Mouse (Mus musculus): ENCODE measurements around the gene Ddx19a. TPM values are rescaled to one million over a fixed set of nuclear protein-coding genes. Genes with fewer than 3 reads are reported as not detected.
"Not testable (repeated sequence)": the region's sequence is repeated elsewhere in the genome, so short reads cannot be mapped to it uniquely, and the experiment has no call there.

The Ddx19a gene
- total and polyA plus RNA-seq, 3 experiments, result 23.1 to 107 (median 28.8) TPM

GRCm38 (mm10) chr8:110929672-110930071 is 67.9 kb downstream of the Ddx19a start:
- Histone ChIP-seq H3K4me1 (ENCODE audit: control insufficient read depth in 1 of 2, insufficient read depth in 2 of 2) (peaks cover 25 to 70% of the 10 kb centered on the region in 2 experiments), H3K27ac (ENCODE audit: insufficient read depth, low read depth) (peak overlapping the region; percentile 98), H3K36me3 (replicated peaks in 1 of 2; ENCODE audit: control insufficient read depth in 1 of 2, insufficient read depth in 1 of 2, low read length in 1 of 2) (peaks cover 11 to 36% of the 10 kb centered on the region in 2 experiments), H3K4me3 (replicated peaks in 1 of 3; ENCODE audit: low read depth in 2 of 3, low read length in 2 of 3, poor library complexity in 1 of 3) (peak overlapping the region in 2 of 3 experiments; percentile 13 to 31), H3K9ac (ENCODE audit: insufficient read depth, low read depth) (peak overlapping the region; percentile 86), H3K79me2 (replicated peaks; ENCODE audit: control insufficient read depth, extremely low read depth, insufficient read depth, poor library complexity, severe bottlenecking) (peaks cover 57% of the 10 kb centered on the region), H3K4me2 (ENCODE audit: insufficient read depth, low read depth, poor library complexity, severe bottlenecking) (peak overlapping the region; percentile 98)
- DNase-seq (ENCODE audit: extremely low read depth); H3K27me3 ChIP-seq (replicated peaks); in situ Hi-C loops (cut with MboI; ENCODE audit: low pct_ligation_motif_present, low pct_unique_long_range_greater_than_20kb, low sequenced_read_pairs); dilution Hi-C loops (cut with MboI; ENCODE audit: extremely low pct_ligation_motif_present, extremely low pct_unique_long_range_greater_than_20kb, low sequenced_read_pairs); H3K9me3 ChIP-seq (replicated peaks; ENCODE audit: low read length): not testable (repeated sequence)
- TF ChIP-seq ZNF384 (IDR thresholded peaks at IDR 0.05; ENCODE audit: low read depth, low read length), result peak; percentile 90

- Histone ChIP-seq H3K36me3 (replicated peaks in 1 of 2; ENCODE audit: control insufficient read depth in 1 of 2, insufficient read depth in 1 of 2, low read length in 1 of 2) (peaks cover 7 to 36% of the 10 kb centered on the region in 2 experiments), H3K27me3 (replicated peaks) (no peaks in the 10 kb centered on the region), H3K4me2 (ENCODE audit: insufficient read depth, low read depth, poor library complexity, severe bottlenecking) (peak overlapping the region; percentile 98), H3K9ac (ENCODE audit: insufficient read depth, low read depth) (peak overlapping the region; percentile 86), H3K4me3 (replicated peaks in 1 of 3; ENCODE audit: low read depth in 2 of 3, low read length in 2 of 3, poor library complexity in 1 of 3) (no peak overlapping the region), H3K79me2 (replicated peaks; ENCODE audit: control insufficient read depth, extremely low read depth, insufficient read depth, poor library complexity, severe bottlenecking) (peaks cover 59% of the 10 kb centered on the region), H3K9me3 (replicated peaks; ENCODE audit: low read length) (no peaks in the 10 kb centered on the region), H3K27ac (ENCODE audit: insufficient read depth, low read depth) (peak overlapping the region; percentile 98), H3K4me1 (ENCODE audit: control insufficient read depth in 1 of 2, insufficient read depth in 2 of 2) (peaks cover 30 to 77% of the 10 kb centered on the region in 2 experiments)
- dilution Hi-C loops (cut with MboI; ENCODE audit: extremely low pct_ligation_motif_present, extremely low pct_unique_long_range_greater_than_20kb, low sequenced_read_pairs), result no loop called here
- peak; percentile 96 for DNase-seq (ENCODE audit: extremely low read depth)
- in situ Hi-C loops (cut with MboI; ENCODE audit: low pct_ligation_motif_present, low pct_unique_long_range_greater_than_20kb, low sequenced_read_pairs), result no loop called here
- TF ChIP-seq UBTF (IDR thresholded peaks at IDR 0.05; ENCODE audit: low read depth, low read length) (no peak), ETS1 (conservative IDR thresholded peaks at IDR 0.05; ENCODE audit: low read depth, low read length) (peak; percentile 97), JUND (conservative IDR thresholded peaks at IDR 0.05; ENCODE audit: low read depth, low read length) (no peak), TBP (conservative IDR thresholded peaks at IDR 0.05; ENCODE audit: low read depth, low read length) (0 out of 2 replicates have a peak, but pooled peaks have one; percentile 32), MYC (IDR thresholded peaks at IDR 0.05; ENCODE audit: low read depth, low read length) (no peak), ELF1 (IDR thresholded peaks at IDR 0.05; ENCODE audit: low read depth, low read length) (no peak; the same call in 1 of the 2 replicates), PAX5 (IDR thresholded peaks at IDR 0.05; ENCODE audit: low read length) (no peak), ZC3H11A (IDR thresholded peaks at IDR 0.05; ENCODE audit: low read depth, low read length) (no peak), JUN (IDR thresholded peaks at IDR 0.05; ENCODE audit: insufficient read depth, low read depth, low read length) (no peak), CHD2 (IDR thresholded peaks at IDR 0.05; ENCODE audit: low read length) (peak; percentile 90), SIN3A (IDR thresholded peaks at IDR 0.05; ENCODE audit: low read length) (peak; percentile 26; the same call in 1 of the 2 replicates), POLR2A (IDR thresholded peaks at IDR 0.05; ENCODE audit: low read depth, low read length) (no peak), CTCF (conservative IDR thresholded peaks at IDR 0.05 in 1 of 2, IDR thresholded peaks at IDR 0.05 in 1 of 2; ENCODE audit: low read depth in 2 of 2, low read length in 2 of 2) (no peak), HCFC1 (IDR thresholded peaks at IDR 0.05; ENCODE audit: low read depth, low read length) (peak; percentile 46), EP300 (IDR thresholded peaks at IDR 0.05; ENCODE audit: low read length) (peak; percentile 95), MAX (IDR thresholded peaks at IDR 0.05; ENCODE audit: low read length) (no peak), NELFE (IDR thresholded peaks at IDR 0.05; ENCODE audit: low read depth, low read length) (no peak), E2F4 (IDR thresholded peaks at IDR 0.05; ENCODE audit: insufficient replicate concordance, low read depth, low read length) (no peak), ZKSCAN1 (IDR thresholded peaks at IDR 0.05; ENCODE audit: borderline replicate concordance, low read depth, low read length) (no peak), CHD1 (IDR thresholded peaks at IDR 0.05; ENCODE audit: low read depth, low read length) (no peak), ZNF384 (IDR thresholded peaks at IDR 0.05; ENCODE audit: low read depth, low read length) (peak; percentile 78; the same call in 1 of the 2 replicates), POLR2AphosphoS2 (IDR thresholded peaks at IDR 0.05; ENCODE audit: low read depth, low read length) (no peak), RAD21 (IDR thresholded peaks at IDR 0.05; ENCODE audit: low read depth, low read length) (no peak; the same call in none of the 2 replicates), MAFK (IDR thresholded peaks at IDR 0.05; ENCODE audit: insufficient replicate concordance, low read length) (peak; percentile 70; the same call in 1 of the 2 replicates), MAZ (IDR thresholded peaks at IDR 0.05; ENCODE audit: low read depth, low read length) (peak; percentile 85; the same call in 1 of the 2 replicates), USF2 (conservative IDR thresholded peaks at IDR 0.05; ENCODE audit: low read depth, low read length) (no peak), ZMIZ1 (IDR thresholded peaks at IDR 0.05; ENCODE audit: low read depth, low read length) (no peak), GABPA (IDR thresholded peaks at IDR 0.05; ENCODE audit: insufficient replicate concordance, low read depth, low read length) (no peak), NRF1 (IDR thresholded peaks at IDR 0.05; ENCODE audit: low read depth, low read length) (no peak), MXI1 (IDR thresholded peaks at IDR 0.05; ENCODE audit: low read depth, low read length) (no peak), MEF2A (IDR thresholded peaks at IDR 0.05; ENCODE audit: borderline replicate concordance, low read depth, low read length) (peak; percentile 97), TCF12 (IDR thresholded peaks at IDR 0.05; ENCODE audit: low read depth, low read length) (peak; percentile 96), KAT2A (IDR thresholded peaks at IDR 0.05; ENCODE audit: insufficient replicate concordance, low read length) (0 out of 2 replicates have a peak, but pooled peaks have one; percentile 79)
Observed at GRCm38 (mm10) chr8:110929066-110929465, 68.5 kb downstream of the Ddx19a start.

Data from CH12.LX (cell line).